Mouse (Mus musculus): Measurements from ENCODE around the gene Sipa1l1.
A peak's percentile ranks its signal among the peaks of the same experiment; 100 is the strongest.

Sipa1l1 gene

GRCm38 (mm10) chr12:82168820-82169533, at the start of gene Sipa1l1:
Gene Sipa1l1, plus strand, starts transcription at chr12:82169320.
- DNase-seq (ENCODE audit: low read depth, low spot score) = peak; percentile 68

GRCm38 (mm10) chr12:82121947-82122346, 47.2 kb upstream of the Sipa1l1 start:
- no peak for DNase-seq (ENCODE audit: low read depth, low spot score)

GRCm38 (mm10) chr12:82122450-82123249, 46.5 kb upstream of the Sipa1l1 start:
- DNase-seq (ENCODE audit: low read depth, low spot score) = no peak

GRCm38 (mm10) chr12:82126796-82127195, 42.3 kb upstream of the Sipa1l1 start:
- DNase-seq (ENCODE audit: low read depth, low spot score) = peak; percentile 60

- DNase-seq (ENCODE audit: low read depth, low spot score) = no peak
These were observed 29.6 kb upstream of the Sipa1l1 start for GRCm38 (mm10) chr12:82139234-82140166.

GRCm38 (mm10) chr12:82143371-82143770, 25.7 kb upstream of the Sipa1l1 start:
- no peak for DNase-seq (ENCODE audit: low read depth, low spot score)

GRCm38 (mm10) chr12:82145173-82145572, 23.9 kb upstream of the Sipa1l1 start:
- DNase-seq (ENCODE audit: low read depth, low spot score) = no peak

GRCm38 (mm10) chr12:82147021-82147693, 22.0 kb upstream of the Sipa1l1 start:
- no peak for DNase-seq (ENCODE audit: low read depth, low spot score)

GRCm38 (mm10) chr12:82148328-82148930, 20.7 kb upstream of the Sipa1l1 start:
- no peak for DNase-seq (ENCODE audit: low read depth, low spot score)

- DNase-seq (ENCODE audit: low read depth, low spot score) = no peak
These were observed 18.1 kb upstream of the Sipa1l1 start for GRCm38 (mm10) chr12:82151019-82151418.

GRCm38 (mm10) chr12:82154527-82154926, 14.6 kb upstream of the Sipa1l1 start:
- no peak for DNase-seq (ENCODE audit: low read depth, low spot score)

GRCm38 (mm10) chr12:82158516-82158915, 10.6 kb upstream of the Sipa1l1 start:
- DNase-seq (ENCODE audit: low read depth, low spot score) = no peak

- no peak for DNase-seq (ENCODE audit: low read depth, low spot score)
These were observed 9.7 kb upstream of the Sipa1l1 start for GRCm38 (mm10) chr12:82159372-82159771.

GRCm38 (mm10) chr12:82165651-82166050, 3.5 kb upstream of the Sipa1l1 start:
- no peak for DNase-seq (ENCODE audit: low read depth, low spot score)

- DNase-seq (ENCODE audit: low read depth, low spot score) = no peak
These were observed 3.0 kb upstream of the Sipa1l1 start for GRCm38 (mm10) chr12:82166101-82166571.

GRCm38 (mm10) chr12:82169571-82170431, 681 bp downstream of the Sipa1l1 start:
- DNase-seq (ENCODE audit: low read depth, low spot score) = no peak

- DNase-seq (ENCODE audit: low read depth, low spot score) = no peak
These were observed 1.6 kb downstream of the Sipa1l1 start for GRCm38 (mm10) chr12:82170461-82171279.

GRCm38 (mm10) chr12:82171591-82171990, 2.5 kb downstream of the Sipa1l1 start:
- no peak for DNase-seq (ENCODE audit: low read depth, low spot score)

- DNase-seq (ENCODE audit: low read depth, low spot score) = no peak
These were observed 4.5 kb downstream of the Sipa1l1 start for GRCm38 (mm10) chr12:82173623-82174022.
